Mouse (Mus musculus): Measurements from ENCODE around the gene BC048562. TPM values are rescaled to one million over a fixed set of nuclear protein-coding genes. Genes with fewer than 3 reads are reported as not detected.
A peak's percentile ranks its signal among the peaks of the same experiment; 100 is the strongest.

The BC048562 gene
- total and polyA plus RNA-seq, 3 experiments = not detected

DNA sequence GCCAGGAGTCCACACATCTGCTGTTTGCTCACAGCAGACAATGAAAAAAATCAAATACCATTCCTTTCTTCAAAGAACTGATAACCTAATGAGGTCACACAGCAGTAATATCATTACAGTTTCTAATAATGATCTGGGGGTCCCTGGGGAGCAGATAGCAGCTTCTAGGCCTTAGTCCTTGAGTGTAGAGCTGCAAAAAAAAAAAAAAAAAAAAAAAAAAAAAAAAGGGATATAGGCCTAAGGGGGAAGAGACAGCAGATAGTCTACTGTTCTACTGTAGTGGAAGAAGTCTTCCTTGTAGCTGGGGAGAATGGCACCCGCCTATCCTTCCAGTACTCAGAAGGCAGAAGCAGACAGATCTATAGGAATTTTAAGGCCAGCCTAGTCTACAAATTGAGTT is 40.9 kb upstream of the BC048562 start:
- H3K9ac ChIP-seq (ENCODE audit: insufficient read depth, low read depth) = no peak overlapping the region
- no peak overlapping the region for H3K4me2 ChIP-seq (ENCODE audit: insufficient read depth, low read depth, poor library complexity, severe bottlenecking)
- TF ChIP-seq PAX5 (IDR thresholded peaks at IDR 0.05; ENCODE audit: low read length) = no peak
- no peak for TF ChIP-seq USF2 (conservative IDR thresholded peaks at IDR 0.05; ENCODE audit: low read depth, low read length)
- TF ChIP-seq JUND (conservative IDR thresholded peaks at IDR 0.05; ENCODE audit: low read depth, low read length) = no peak
- TF ChIP-seq EP300 (IDR thresholded peaks at IDR 0.05; ENCODE audit: low read length) = no peak
- TF ChIP-seq ZNF384 (IDR thresholded peaks at IDR 0.05; ENCODE audit: low read depth, low read length) = peak; percentile 65
- no peak for TF ChIP-seq NRF1 (IDR thresholded peaks at IDR 0.05; ENCODE audit: low read depth, low read length)
- no peak for TF ChIP-seq MYC (IDR thresholded peaks at IDR 0.05; ENCODE audit: low read depth, low read length)
- H3K4me3 ChIP-seq (replicated peaks in 1 of 3; ENCODE audit: low read depth in 2 of 3, low read length in 2 of 3, poor library complexity in 1 of 3) = no peak overlapping the region
- H3K4me1 ChIP-seq (ENCODE audit: control insufficient read depth in 1 of 2, insufficient read depth in 2 of 2) = no peaks in the 10 kb centered on the region
- H3K27ac ChIP-seq (ENCODE audit: insufficient read depth, low read depth) = no peak overlapping the region
- dilution Hi-C loops (cut with MboI; ENCODE audit: extremely low pct_ligation_motif_present, extremely low pct_unique_long_range_greater_than_20kb, low sequenced_read_pairs) = no loop called here
- no peaks in the 10 kb centered on the region for H3K79me2 ChIP-seq (replicated peaks; ENCODE audit: control insufficient read depth, extremely low read depth, insufficient read depth, poor library complexity, severe bottlenecking)
- in situ Hi-C loops (cut with MboI; ENCODE audit: low pct_ligation_motif_present, low pct_unique_long_range_greater_than_20kb, low sequenced_read_pairs) = no loop called here
- no peaks in the 10 kb centered on the region for H3K27me3 ChIP-seq (replicated peaks)
- no peak for DNase-seq (ENCODE audit: extremely low read depth)
- H3K9me3 ChIP-seq (replicated peaks; ENCODE audit: low read length) = no peaks in the 10 kb centered on the region
- H3K36me3 ChIP-seq (replicated peaks in 1 of 2; ENCODE audit: control insufficient read depth in 1 of 2, insufficient read depth in 1 of 2, low read length in 1 of 2) = peaks cover 15 to 31% of the 10 kb centered on the region in 2 experiments

DNA sequence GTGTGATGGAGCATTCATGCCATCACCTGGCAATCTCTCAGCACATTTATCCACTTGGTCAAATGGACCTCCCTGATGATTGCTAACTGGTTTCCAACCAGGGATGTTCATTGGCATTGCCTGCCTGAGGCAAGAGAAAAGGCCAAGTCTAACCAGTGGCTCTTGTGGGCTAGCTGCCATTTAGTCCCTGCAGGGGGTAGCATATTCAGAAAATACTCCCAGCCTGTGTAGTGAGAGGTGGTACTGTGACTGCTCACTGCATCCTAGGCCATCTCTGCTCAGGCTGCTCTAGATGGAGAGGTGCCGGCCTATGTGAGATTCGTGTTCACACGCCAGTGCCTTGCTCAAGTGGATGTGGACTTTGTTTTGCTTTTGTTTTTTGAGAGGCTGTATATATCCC is 38.0 kb upstream of the BC048562 start:
- DNase-seq (ENCODE audit: extremely low read depth) = no peak
- in situ Hi-C loops (cut with MboI; ENCODE audit: low pct_ligation_motif_present, low pct_unique_long_range_greater_than_20kb, low sequenced_read_pairs) = no loop called here

DNA sequence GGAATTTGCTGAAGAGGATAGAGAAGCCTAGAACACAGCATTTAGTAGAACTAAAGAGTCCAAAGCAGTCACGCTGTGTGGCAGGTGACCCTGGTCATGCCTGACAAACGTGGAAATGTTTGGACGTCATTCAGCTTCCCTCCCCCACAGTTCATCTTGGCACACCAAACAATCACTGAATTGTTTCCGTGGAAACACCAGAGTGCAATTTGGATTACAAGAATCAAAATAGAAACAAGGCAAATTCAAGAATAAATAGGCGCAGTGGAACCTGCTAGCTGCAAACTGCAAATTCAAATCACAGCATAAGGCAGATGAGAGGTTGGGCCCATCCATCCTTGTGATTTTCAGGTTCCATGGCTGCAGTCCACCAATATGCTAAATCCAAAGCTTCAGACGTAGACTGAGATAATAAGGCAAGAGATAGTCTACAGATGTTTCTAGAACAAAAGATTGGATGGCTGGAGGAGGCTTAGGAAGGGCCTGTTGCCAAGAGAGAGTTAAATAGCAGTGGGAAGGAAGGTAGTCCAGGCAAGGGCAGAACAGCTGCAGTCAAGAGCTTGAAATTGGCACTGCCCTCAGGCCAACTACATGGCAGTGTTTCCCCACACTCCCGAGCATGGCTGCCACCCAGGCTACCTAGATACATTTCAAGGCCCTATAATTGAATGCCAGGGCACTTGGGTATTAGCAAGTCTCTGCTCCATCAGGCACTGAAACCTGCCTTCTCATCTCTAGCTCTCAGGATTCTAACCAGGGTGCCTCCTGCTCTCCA is 34.9 kb upstream of the BC048562 start:
- H3K9ac ChIP-seq (ENCODE audit: insufficient read depth, low read depth) = no peak overlapping the region
- peaks cover 4 to 19% of the 10 kb centered on the region in 2 experiments; a peak in 3 of 4 replicates for H3K4me1 ChIP-seq (ENCODE audit: control insufficient read depth in 1 of 2, insufficient read depth in 2 of 2)
- peaks cover 0 to 1% of the 10 kb centered on the region in 2 experiments for H3K36me3 ChIP-seq (replicated peaks in 1 of 2; ENCODE audit: control insufficient read depth in 1 of 2, insufficient read depth in 1 of 2, low read length in 1 of 2)
- no peaks in the 10 kb centered on the region for H3K9me3 ChIP-seq (replicated peaks; ENCODE audit: low read length)
- H3K27me3 ChIP-seq (replicated peaks) = no peaks in the 10 kb centered on the region
- H3K27ac ChIP-seq (ENCODE audit: insufficient read depth, low read depth) = no peak overlapping the region
- H3K4me3 ChIP-seq (replicated peaks in 1 of 3; ENCODE audit: low read depth in 2 of 3, low read length in 2 of 3, poor library complexity in 1 of 3) = no peak overlapping the region
- H3K79me2 ChIP-seq (replicated peaks; ENCODE audit: control insufficient read depth, extremely low read depth, insufficient read depth, poor library complexity, severe bottlenecking) = no peaks in the 10 kb centered on the region
- dilution Hi-C loops (cut with MboI; ENCODE audit: extremely low pct_ligation_motif_present, extremely low pct_unique_long_range_greater_than_20kb, low sequenced_read_pairs) = no loop called here
- no peak for DNase-seq (ENCODE audit: extremely low read depth)
- in situ Hi-C loops (cut with MboI; ENCODE audit: low pct_ligation_motif_present, low pct_unique_long_range_greater_than_20kb, low sequenced_read_pairs) = no loop called here
- H3K4me2 ChIP-seq (ENCODE audit: insufficient read depth, low read depth, poor library complexity, severe bottlenecking) = no peak overlapping the region
- no peak for TF ChIP-seq ZKSCAN1 (IDR thresholded peaks at IDR 0.05; ENCODE audit: borderline replicate concordance, low read depth, low read length)
- TF ChIP-seq ETS1 (conservative IDR thresholded peaks at IDR 0.05; ENCODE audit: low read depth, low read length) = no peak
- no peak for TF ChIP-seq USF1 (IDR thresholded peaks at IDR 0.05; ENCODE audit: low read depth, low read length)
- TF ChIP-seq MAFK (IDR thresholded peaks at IDR 0.05; ENCODE audit: insufficient replicate concordance, low read length) = no peak
- TF ChIP-seq NELFE (IDR thresholded peaks at IDR 0.05; ENCODE audit: low read depth, low read length) = no peak
- no peak for TF ChIP-seq JUN (IDR thresholded peaks at IDR 0.05; ENCODE audit: insufficient read depth, low read depth, low read length)
- TF ChIP-seq GABPA (IDR thresholded peaks at IDR 0.05; ENCODE audit: insufficient replicate concordance, low read depth, low read length) = no peak
- no peak for TF ChIP-seq ZMIZ1 (IDR thresholded peaks at IDR 0.05; ENCODE audit: low read depth, low read length)
- TF ChIP-seq HCFC1 (IDR thresholded peaks at IDR 0.05; ENCODE audit: low read depth, low read length) = no peak
- TF ChIP-seq BHLHE40 (IDR thresholded peaks at IDR 0.05; ENCODE audit: low read depth, low read length) = no peak
- no peak for TF ChIP-seq USF2 (conservative IDR thresholded peaks at IDR 0.05; ENCODE audit: low read depth, low read length)
- no peak for TF ChIP-seq MXI1 (IDR thresholded peaks at IDR 0.05; ENCODE audit: low read depth, low read length)

More for the DNA sequence above, 38.0 kb upstream of the BC048562 start:
- H3K27ac ChIP-seq (ENCODE audit: insufficient read depth, low read depth) = no peak overlapping the region
- peaks cover 0 to 3% of the 10 kb centered on the region in 2 experiments for H3K36me3 ChIP-seq (replicated peaks in 1 of 2; ENCODE audit: control insufficient read depth in 1 of 2, insufficient read depth in 1 of 2, low read length in 1 of 2)
- no peak overlapping the region for H3K4me2 ChIP-seq (ENCODE audit: insufficient read depth, low read depth, poor library complexity, severe bottlenecking)
- H3K27me3 ChIP-seq (replicated peaks) = no peaks in the 10 kb centered on the region
- H3K4me3 ChIP-seq (replicated peaks in 1 of 3; ENCODE audit: low read depth in 2 of 3, low read length in 2 of 3, poor library complexity in 1 of 3) = no peak overlapping the region
- no peaks in the 10 kb centered on the region for H3K9me3 ChIP-seq (replicated peaks; ENCODE audit: low read length)
- dilution Hi-C loops (cut with MboI; ENCODE audit: extremely low pct_ligation_motif_present, extremely low pct_unique_long_range_greater_than_20kb, low sequenced_read_pairs) = no loop called here
- no peaks in the 10 kb centered on the region for H3K4me1 ChIP-seq (ENCODE audit: control insufficient read depth in 1 of 2, insufficient read depth in 2 of 2)
- no peaks in the 10 kb centered on the region for H3K79me2 ChIP-seq (replicated peaks; ENCODE audit: control insufficient read depth, extremely low read depth, insufficient read depth, poor library complexity, severe bottlenecking)
- TF ChIP-seq BHLHE40 (IDR thresholded peaks at IDR 0.05; ENCODE audit: low read depth, low read length) = no peak
- TF ChIP-seq ZNF384 (IDR thresholded peaks at IDR 0.05; ENCODE audit: low read depth, low read length) = no peak
- no peak for TF ChIP-seq JUN (IDR thresholded peaks at IDR 0.05; ENCODE audit: insufficient read depth, low read depth, low read length)
- no peak for TF ChIP-seq UBTF (IDR thresholded peaks at IDR 0.05; ENCODE audit: low read depth, low read length)
- TF ChIP-seq ZMIZ1 (IDR thresholded peaks at IDR 0.05; ENCODE audit: low read depth, low read length) = no peak
- TF ChIP-seq CHD1 (IDR thresholded peaks at IDR 0.05; ENCODE audit: low read depth, low read length) = no peak
- no peak for TF ChIP-seq ELF1 (IDR thresholded peaks at IDR 0.05; ENCODE audit: low read depth, low read length)
- TF ChIP-seq KAT2A (IDR thresholded peaks at IDR 0.05; ENCODE audit: insufficient replicate concordance, low read length) = no peak
- TF ChIP-seq ZKSCAN1 (IDR thresholded peaks at IDR 0.05; ENCODE audit: borderline replicate concordance, low read depth, low read length) = no peak
- no peak for TF ChIP-seq SMC3 (IDR thresholded peaks at IDR 0.05; ENCODE audit: low read depth, low read length)
- H3K9ac ChIP-seq (ENCODE audit: insufficient read depth, low read depth) = no peak overlapping the region

All from CH12.LX (cell line).